Mouse (Mus musculus): ENCODE results near the gene Tmem79. TPM values are rescaled to one million over a fixed set of nuclear protein-coding genes. Genes with fewer than 3 reads are reported as not detected.
"Not testable (repeated sequence)": the region's sequence is repeated elsewhere in the genome, so short reads cannot be mapped to it uniquely, and the experiment has no call there.

Gene Tmem79
- polyA plus RNA-seq, 1 experiment from 2014 or later: 0.82 TPM

DNA sequence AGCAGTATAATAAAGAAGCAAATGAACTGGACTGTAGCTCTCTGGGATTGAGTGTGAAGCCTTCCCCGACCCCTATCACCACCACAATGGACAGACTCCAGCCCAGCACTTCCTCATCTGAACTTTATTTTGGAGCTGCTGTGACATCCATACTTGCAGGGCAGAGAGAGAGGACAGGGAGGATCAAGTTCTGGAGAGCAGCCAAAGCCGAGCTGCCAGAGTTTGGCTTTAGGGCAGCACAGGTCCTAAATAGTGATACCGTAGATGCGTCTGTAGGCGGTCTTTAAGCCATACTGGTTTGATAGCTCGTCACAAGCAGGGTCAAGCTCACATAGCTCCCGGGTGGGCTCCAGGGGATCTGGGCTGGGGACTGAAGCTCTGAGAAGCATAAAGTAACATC, 32.6 kb upstream of the Tmem79 start:
- not testable (repeated sequence) for ATAC-seq (ENCODE audit: low FRiP score); H3K4me3 ChIP-seq (replicated peaks; ENCODE audit: low read length); H3K36me3 ChIP-seq (replicated peaks; ENCODE audit: control insufficient read depth, insufficient read depth); H3K27me3 ChIP-seq (ENCODE audit: control insufficient read depth, insufficient read depth, low read length); DNase-seq (ENCODE audit: low spot score); H3K4me2 ChIP-seq (replicated peaks); H3K4me1 ChIP-seq (replicated peaks; ENCODE audit: control insufficient read depth, insufficient read depth, low read length); H3K9me3 ChIP-seq (ENCODE audit: control insufficient read depth, low read length); H3K9ac ChIP-seq; H3K27ac ChIP-seq
- WGBS: 92% methylated on average over 7 of the region's 7 CpGs

DNA sequence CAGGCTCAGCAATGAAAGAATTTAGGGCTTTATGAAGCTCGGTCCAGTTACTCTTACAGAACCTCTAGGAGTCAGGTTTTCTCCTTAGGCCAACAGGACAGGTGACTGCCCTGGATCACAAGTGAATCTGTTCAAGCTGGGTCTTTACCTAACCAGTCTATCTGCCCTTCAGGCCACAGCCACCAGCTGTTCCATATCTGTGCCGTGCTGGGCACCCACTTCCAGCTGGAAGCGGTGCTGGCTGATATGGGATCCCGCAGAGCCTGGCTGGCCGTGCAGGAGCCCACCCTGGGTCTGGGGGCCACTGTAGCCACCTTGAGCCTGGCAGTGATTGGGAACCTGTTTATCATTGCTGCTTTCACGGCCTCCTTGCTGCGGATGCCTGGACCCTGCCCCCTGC, 31.6 kb upstream of the Tmem79 start:
- not testable (repeated sequence) for H3K27me3 ChIP-seq (ENCODE audit: control insufficient read depth, insufficient read depth, low read length); H3K9ac ChIP-seq; H3K27ac ChIP-seq; DNase-seq (ENCODE audit: low spot score); H3K9me3 ChIP-seq (ENCODE audit: control insufficient read depth, low read length); H3K4me1 ChIP-seq (replicated peaks; ENCODE audit: control insufficient read depth, insufficient read depth, low read length); H3K4me3 ChIP-seq (replicated peaks; ENCODE audit: low read length); H3K4me2 ChIP-seq (replicated peaks)
- H3K36me3 ChIP-seq (replicated peaks; ENCODE audit: control insufficient read depth, insufficient read depth): peaks cover 12% of the 10 kb centered on the region
- ATAC-seq (ENCODE audit: low FRiP score): peak; percentile 18; the same call in 1 of the 2 replicates
- 49% methylated on average over 3 of the region's 7 CpGs for WGBS

DNA sequence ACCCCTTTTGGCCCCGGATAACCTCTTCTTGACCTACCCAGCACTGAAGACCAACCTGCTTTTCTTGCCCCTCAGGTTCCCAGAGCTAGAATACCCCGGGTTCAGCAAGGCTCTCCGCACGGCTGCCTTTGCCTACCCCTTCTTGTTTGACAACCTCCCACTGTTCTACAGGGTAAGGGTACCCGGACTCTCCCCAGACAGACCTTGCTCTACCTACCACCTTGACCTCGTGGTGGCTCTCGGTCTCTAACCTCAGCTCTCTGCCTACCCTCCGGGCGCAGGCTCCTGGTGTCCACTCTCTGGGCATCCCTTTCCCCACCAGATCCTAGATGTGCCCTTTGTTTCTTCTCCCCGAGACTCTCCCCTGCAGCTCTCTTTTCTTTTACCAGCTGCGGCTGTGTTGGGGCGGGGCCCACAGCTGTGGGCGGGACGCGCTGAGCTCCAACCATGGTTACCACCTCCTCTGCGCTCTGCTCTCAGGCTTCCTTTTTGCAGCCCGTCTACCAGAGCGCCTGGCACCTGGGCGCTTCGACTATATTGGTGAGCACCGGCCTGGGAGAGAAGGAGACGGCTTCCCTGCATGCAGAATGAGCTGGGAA, 31.0 kb upstream of the Tmem79 start:
- Histone ChIP-seq H3K36me3 (replicated peaks; ENCODE audit: control insufficient read depth, insufficient read depth) (peaks cover 18% of the 10 kb centered on the region), H3K9ac (peak overlapping the region; percentile 16; the same call in 1 of the 2 replicates), H3K4me3 (replicated peaks; ENCODE audit: low read length) (peak overlapping the region; percentile 21), H3K27ac (peak overlapping the region; percentile 63), H3K4me2 (replicated peaks) (peak overlapping the region; percentile 28)
- WGBS: under 1% methylated on average over 14 of the region's 22 CpGs
- H3K4me1 ChIP-seq (replicated peaks; ENCODE audit: control insufficient read depth, insufficient read depth, low read length); H3K27me3 ChIP-seq (ENCODE audit: control insufficient read depth, insufficient read depth, low read length); DNase-seq (ENCODE audit: low spot score); H3K9me3 ChIP-seq (ENCODE audit: control insufficient read depth, low read length): not testable (repeated sequence)
- peak; percentile 82 for ATAC-seq (ENCODE audit: low FRiP score)

DNA sequence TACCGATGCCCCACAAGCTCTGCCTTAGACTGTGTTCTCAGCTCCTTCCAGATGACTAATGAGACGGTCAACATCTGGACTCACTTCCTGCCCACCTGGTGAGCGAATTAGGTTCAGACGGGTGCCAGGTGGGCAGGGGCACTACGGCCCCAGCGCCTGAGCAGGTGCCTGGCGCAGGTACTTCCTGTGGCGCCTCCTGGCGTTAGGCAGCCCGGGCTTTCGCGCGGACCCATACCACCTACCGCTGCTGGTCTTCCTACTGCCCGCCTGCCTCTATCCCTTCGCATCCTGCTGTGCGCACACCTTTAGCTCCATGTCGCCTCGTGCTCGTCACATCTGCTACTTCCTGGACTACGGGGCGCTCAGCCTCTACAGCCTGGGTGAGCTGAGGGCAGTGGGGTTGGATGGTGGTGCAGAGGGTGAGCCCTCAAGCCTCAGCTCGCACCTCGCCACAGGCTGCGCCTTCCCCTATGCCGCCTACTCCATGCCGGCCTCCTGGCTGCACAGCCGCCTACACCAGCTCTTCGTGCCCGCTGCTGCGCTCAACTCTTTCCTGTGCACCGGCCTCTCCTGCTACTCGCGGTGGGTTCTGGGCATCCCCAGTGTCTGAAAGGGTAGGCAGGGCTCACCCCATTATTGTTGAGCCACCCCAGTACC, 29.9 kb upstream of the Tmem79 start:
- H3K36me3 ChIP-seq (replicated peaks; ENCODE audit: control insufficient read depth, insufficient read depth): peaks cover 29% of the 10 kb centered on the region
- H3K9ac ChIP-seq: no peak overlapping the region
- 37% methylated on average over 34 of the region's 34 CpGs for WGBS
- ATAC-seq (ENCODE audit: low FRiP score): no peak
- H3K4me3 ChIP-seq (replicated peaks; ENCODE audit: low read length): no peak overlapping the region
- H3K27ac ChIP-seq: no peak overlapping the region
- H3K9me3 ChIP-seq (ENCODE audit: control insufficient read depth, low read length): peaks cover 7% of the 10 kb centered on the region; the same call in 1 of the 2 replicates
- H3K27me3 ChIP-seq (ENCODE audit: control insufficient read depth, insufficient read depth, low read length): peaks cover 4% of the 10 kb centered on the region; the same call in 1 of the 2 replicates
- DNase-seq (ENCODE audit: low spot score): no peak
- no peaks in the 10 kb centered on the region for H3K4me1 ChIP-seq (replicated peaks; ENCODE audit: control insufficient read depth, insufficient read depth, low read length)
- H3K4me2 ChIP-seq (replicated peaks): peak overlapping the region; percentile 21

DNA sequence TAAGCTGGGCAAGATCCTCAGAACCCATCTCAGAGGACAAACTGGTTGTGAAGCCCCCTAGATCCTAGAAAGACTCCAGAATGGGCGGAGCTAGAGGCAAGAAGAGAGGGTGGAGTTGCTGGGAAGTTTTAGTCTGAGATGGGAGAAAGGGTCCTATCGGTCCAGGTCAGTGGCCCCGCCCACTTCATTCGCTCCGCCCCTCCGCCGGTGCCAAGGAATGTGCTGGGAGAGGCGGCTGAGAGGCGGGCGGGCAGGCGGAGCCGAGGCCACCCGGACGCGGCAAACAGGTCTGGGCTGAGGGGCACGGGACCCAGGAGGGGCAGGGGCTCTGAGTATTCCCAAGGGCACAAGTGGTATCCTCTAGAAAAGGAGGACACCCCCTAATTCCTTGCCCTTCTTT, 28.4 kb upstream of the Tmem79 start, which contains the start of gene Paqr6:
Gene Paqr6, plus strand, starts transcription at position 248 of the 400 bp plus-strand sequence.
- ATAC-seq (ENCODE audit: low FRiP score): no peak
- Histone ChIP-seq H3K4me2 (replicated peaks) (no peak within 1 kb of the TSS), H3K4me3 (replicated peaks; ENCODE audit: low read length) (no peak within 1 kb of the TSS), H3K4me1 (replicated peaks; ENCODE audit: control insufficient read depth, insufficient read depth, low read length) (no peaks in the 10 kb centered on the region), H3K27ac (no peak within 1 kb of the TSS; the same call in 1 of the 2 replicates), H3K9me3 (ENCODE audit: control insufficient read depth, low read length) (no peaks in the 10 kb centered on the region), H3K9ac (no peak within 1 kb of the TSS), H3K36me3 (replicated peaks; ENCODE audit: control insufficient read depth, insufficient read depth) (peaks cover 44% of the 10 kb centered on the region), H3K27me3 (ENCODE audit: control insufficient read depth, insufficient read depth, low read length) (peaks cover 4% of the 10 kb centered on the region; the same call in 1 of the 2 replicates)
- no peak for DNase-seq (ENCODE audit: low spot score)
- 3% methylated on average over 16 of the region's 16 CpGs for WGBS

DNA sequence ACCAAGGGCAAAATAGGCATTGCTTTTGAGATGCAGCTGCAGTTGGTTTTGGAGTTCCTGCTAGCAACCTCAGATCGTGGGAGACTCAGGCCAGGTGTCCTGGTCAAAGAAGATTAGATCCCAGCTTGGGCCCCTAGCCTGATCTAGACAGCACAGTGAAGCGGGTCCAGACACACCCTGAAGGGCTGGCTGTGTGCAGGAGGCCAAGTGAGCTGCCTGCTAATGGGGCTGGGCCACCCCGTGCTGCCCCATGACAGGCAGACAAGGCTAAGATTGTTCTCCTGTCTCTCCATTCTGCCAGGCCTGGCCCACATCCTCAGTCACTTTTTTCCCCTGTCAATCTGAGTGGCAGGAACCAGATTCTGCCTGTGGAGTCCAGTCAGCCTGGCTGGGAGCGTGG, 27.8 kb upstream of the Tmem79 start:
- H3K36me3 ChIP-seq (replicated peaks; ENCODE audit: control insufficient read depth, insufficient read depth): peaks cover 50% of the 10 kb centered on the region
- peaks cover 4% of the 10 kb centered on the region; the same call in 1 of the 2 replicates for H3K27me3 ChIP-seq (ENCODE audit: control insufficient read depth, insufficient read depth, low read length)
- H3K9me3 ChIP-seq (ENCODE audit: control insufficient read depth, low read length): no peaks in the 10 kb centered on the region
- H3K4me1 ChIP-seq (replicated peaks; ENCODE audit: control insufficient read depth, insufficient read depth, low read length): no peaks in the 10 kb centered on the region
- WGBS: 59% methylated on average over 4 of the region's 4 CpGs
- H3K4me3 ChIP-seq (replicated peaks; ENCODE audit: low read length): no peak overlapping the region
- no peak overlapping the region for H3K9ac ChIP-seq
- no peak overlapping the region; the same call in 1 of the 2 replicates for H3K27ac ChIP-seq
- DNase-seq (ENCODE audit: low spot score): no peak
- H3K4me2 ChIP-seq (replicated peaks): no peak overlapping the region
- ATAC-seq (ENCODE audit: low FRiP score): no peak

DNA sequence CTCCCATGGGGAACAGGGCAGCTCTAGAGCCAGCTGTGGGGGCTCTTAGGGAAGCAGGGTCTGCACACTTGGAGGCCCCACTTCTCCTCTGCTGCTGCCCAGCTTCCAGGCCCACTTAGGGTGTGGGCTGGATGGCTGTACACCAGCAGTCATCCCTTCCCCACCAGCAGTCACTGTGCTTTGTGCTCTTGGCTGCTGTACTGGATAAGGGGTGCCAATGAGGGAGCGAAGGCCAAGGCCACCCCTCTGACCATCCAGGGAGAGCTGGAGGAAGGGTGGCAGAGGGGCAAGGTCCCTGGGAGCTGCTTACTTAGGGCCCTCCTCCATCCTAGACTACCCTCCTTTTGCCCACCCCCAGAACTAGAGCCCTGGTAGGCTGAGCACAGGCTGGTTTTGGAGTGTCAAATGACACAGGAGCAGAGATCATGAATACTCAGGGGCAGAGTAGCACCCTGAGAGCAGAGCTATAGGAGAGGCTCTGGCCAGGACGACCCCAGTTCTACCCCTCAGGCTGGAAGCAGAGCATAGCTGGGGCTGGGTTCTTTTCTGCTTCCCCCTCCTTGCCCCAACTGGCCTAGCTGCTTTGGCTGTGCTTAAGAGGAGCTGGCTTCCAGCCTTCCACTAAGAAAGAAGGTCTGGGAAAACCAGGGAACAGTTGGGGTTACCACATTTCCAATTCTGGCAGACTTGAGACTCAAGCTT, 25.8 kb upstream of the Tmem79 start:
- no peak for ATAC-seq (ENCODE audit: low FRiP score)
- WGBS: 94% methylated on average over 2 of the region's 2 CpGs

DNA sequence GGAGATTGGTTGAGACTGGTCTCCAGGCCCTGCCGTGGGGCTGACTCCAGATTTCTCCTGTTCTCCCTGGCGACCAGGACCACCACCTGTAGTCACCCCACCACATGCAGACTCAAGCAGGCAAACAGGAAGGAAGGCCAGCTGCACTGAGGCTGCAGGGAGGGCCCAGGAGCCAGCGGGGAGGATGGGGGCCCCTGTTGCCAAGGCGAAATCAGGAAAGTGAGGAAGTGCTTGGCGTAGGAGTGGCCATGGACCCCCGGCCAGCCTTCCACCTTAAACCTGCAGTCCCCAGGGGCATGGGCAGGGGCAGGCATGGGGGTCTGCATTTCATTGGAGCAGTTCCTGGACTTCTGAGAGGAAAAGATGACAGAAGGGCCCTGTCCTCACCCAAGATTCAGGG, 25.1 kb upstream of the Tmem79 start:
- ATAC-seq (ENCODE audit: low FRiP score) (no peak), DNase-seq (ENCODE audit: low spot score) (no peak)
- WGBS: 86% methylated on average over 6 of the region's 6 CpGs
- H3K4me1 ChIP-seq (replicated peaks; ENCODE audit: control insufficient read depth, insufficient read depth, low read length): no peaks in the 10 kb centered on the region
- no peak overlapping the region for H3K4me2 ChIP-seq (replicated peaks)
- peaks cover 76% of the 10 kb centered on the region for H3K36me3 ChIP-seq (replicated peaks; ENCODE audit: control insufficient read depth, insufficient read depth)
- no peak overlapping the region for H3K9ac ChIP-seq
- H3K27ac ChIP-seq: no peak overlapping the region
- H3K9me3 ChIP-seq (ENCODE audit: control insufficient read depth, low read length): no peaks in the 10 kb centered on the region
- H3K27me3 ChIP-seq (ENCODE audit: control insufficient read depth, insufficient read depth, low read length): peaks cover 4% of the 10 kb centered on the region; the same call in 1 of the 2 replicates
- H3K4me3 ChIP-seq (replicated peaks; ENCODE audit: low read length): no peak overlapping the region

More for the DNA sequence above, 25.8 kb upstream of the Tmem79 start:
- peaks cover 70% of the 10 kb centered on the region for H3K36me3 ChIP-seq (replicated peaks; ENCODE audit: control insufficient read depth, insufficient read depth)
- peaks cover 4% of the 10 kb centered on the region; the same call in 1 of the 2 replicates for H3K27me3 ChIP-seq (ENCODE audit: control insufficient read depth, insufficient read depth, low read length)
- no peak overlapping the region for H3K4me3 ChIP-seq (replicated peaks; ENCODE audit: low read length)
- H3K9me3 ChIP-seq (ENCODE audit: control insufficient read depth, low read length): no peaks in the 10 kb centered on the region
- no peaks in the 10 kb centered on the region for H3K4me1 ChIP-seq (replicated peaks; ENCODE audit: control insufficient read depth, insufficient read depth, low read length)
- no peak for DNase-seq (ENCODE audit: low spot score)
- H3K9ac ChIP-seq: no peak overlapping the region
- no peak overlapping the region for H3K27ac ChIP-seq
- H3K4me2 ChIP-seq (replicated peaks): no peak overlapping the region

DNA sequence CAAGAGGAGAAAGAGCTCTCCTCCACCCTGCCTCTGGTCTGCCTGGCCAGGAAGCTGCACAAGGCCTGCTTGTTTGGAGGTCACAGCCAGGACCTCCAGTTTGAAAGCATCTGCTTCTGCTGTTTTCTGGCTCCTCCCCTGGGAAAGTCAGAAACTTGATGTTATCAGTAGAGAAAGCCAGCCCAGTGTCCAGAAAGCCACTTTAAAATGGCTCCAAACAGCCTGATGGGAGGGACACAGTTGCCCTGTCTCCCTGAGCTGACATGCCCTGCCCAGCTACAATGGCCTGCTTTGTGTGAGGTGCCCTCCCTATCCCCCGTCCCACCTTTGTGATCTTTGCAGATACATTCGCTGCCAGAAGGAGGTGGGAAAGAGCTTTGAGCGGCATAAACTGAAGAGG, 24.0 kb upstream of the Tmem79 start:
- H3K4me3 ChIP-seq (replicated peaks; ENCODE audit: low read length): no peak overlapping the region
- WGBS: 75% methylated on average over 3 of the region's 3 CpGs
- no peaks in the 10 kb centered on the region for H3K4me1 ChIP-seq (replicated peaks; ENCODE audit: control insufficient read depth, insufficient read depth, low read length)
- no peak for DNase-seq (ENCODE audit: low spot score)
- H3K27ac ChIP-seq: no peak overlapping the region
- no peak overlapping the region for H3K4me2 ChIP-seq (replicated peaks)
- H3K9ac ChIP-seq: no peak overlapping the region
- H3K36me3 ChIP-seq (replicated peaks; ENCODE audit: control insufficient read depth, insufficient read depth): peaks cover 87% of the 10 kb centered on the region
- H3K9me3 ChIP-seq (ENCODE audit: control insufficient read depth, low read length): no peaks in the 10 kb centered on the region
- no peak for ATAC-seq (ENCODE audit: low FRiP score)
- H3K27me3 ChIP-seq (ENCODE audit: control insufficient read depth, insufficient read depth, low read length): peaks cover 4% of the 10 kb centered on the region; the same call in 1 of the 2 replicates
